Mouse (Mus musculus): ENCODE measurements around the gene Brwd1. TPM values are rescaled to one million over a fixed set of nuclear protein-coding genes. Genes with fewer than 3 reads are reported as not detected.
A peak's percentile ranks its signal among the peaks of the same experiment; 100 is the strongest.

Brwd1 gene
- total and polyA plus RNA-seq, 3 experiments, result 4.3 to 8.1 (median 4.4) TPM

DNA sequence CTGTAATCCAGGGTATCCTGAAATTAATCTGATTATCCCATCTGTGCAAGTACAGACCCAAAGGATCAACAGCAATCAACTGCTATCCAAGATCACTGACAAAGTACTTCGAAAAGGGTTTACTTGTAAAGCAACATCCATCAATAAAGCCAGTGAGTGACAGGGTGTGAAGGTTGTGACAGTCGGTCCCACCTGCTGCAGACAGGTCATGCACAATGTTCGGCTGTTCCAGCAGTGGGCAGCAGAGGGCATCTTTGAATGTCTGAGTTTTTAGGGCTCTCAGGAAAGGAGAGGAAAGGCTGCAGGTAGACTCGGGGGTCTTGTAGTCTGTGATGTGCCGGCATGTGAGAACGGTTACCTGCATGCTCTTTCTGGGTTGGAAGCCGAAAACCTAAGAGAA lies 98.7 kb downstream of the Brwd1 start:
- no peaks in the 10 kb centered on the region for H3K79me2 ChIP-seq (replicated peaks; ENCODE audit: control insufficient read depth, extremely low read depth, insufficient read depth, poor library complexity, severe bottlenecking)
- H3K4me1 ChIP-seq (ENCODE audit: control insufficient read depth in 1 of 2, insufficient read depth in 2 of 2), result no peaks in the 10 kb centered on the region
- TF ChIP-seq ZKSCAN1 (IDR thresholded peaks at IDR 0.05; ENCODE audit: borderline replicate concordance, low read depth, low read length), result no peak
- peak; percentile 59 for TF ChIP-seq SMC3 (IDR thresholded peaks at IDR 0.05; ENCODE audit: low read depth, low read length)
- no peak for TF ChIP-seq USF2 (conservative IDR thresholded peaks at IDR 0.05; ENCODE audit: low read depth, low read length)
- TF ChIP-seq HCFC1 (IDR thresholded peaks at IDR 0.05; ENCODE audit: low read depth, low read length), result no peak
- TF ChIP-seq CTCF (conservative IDR thresholded peaks at IDR 0.05 in 1 of 2, IDR thresholded peaks at IDR 0.05 in 1 of 2; ENCODE audit: low read depth in 2 of 2, low read length in 2 of 2), result peak; percentile 56 to 75; a peak in 3 of 4 replicates
- no peak for TF ChIP-seq MAZ (IDR thresholded peaks at IDR 0.05; ENCODE audit: low read depth, low read length)
- TF ChIP-seq TCF12 (IDR thresholded peaks at IDR 0.05; ENCODE audit: low read depth, low read length), result no peak
- TF ChIP-seq USF1 (IDR thresholded peaks at IDR 0.05; ENCODE audit: low read depth, low read length), result no peak
- TF ChIP-seq BHLHE40 (IDR thresholded peaks at IDR 0.05; ENCODE audit: low read depth, low read length), result no peak
- TF ChIP-seq MXI1 (IDR thresholded peaks at IDR 0.05; ENCODE audit: low read depth, low read length), result no peak
- no peak for TF ChIP-seq PAX5 (IDR thresholded peaks at IDR 0.05; ENCODE audit: low read length)
- TF ChIP-seq POLR2AphosphoS2 (IDR thresholded peaks at IDR 0.05; ENCODE audit: low read depth, low read length), result no peak
- TF ChIP-seq RAD21 (IDR thresholded peaks at IDR 0.05; ENCODE audit: low read depth, low read length), result peak; percentile 36
- TF ChIP-seq TBP (conservative IDR thresholded peaks at IDR 0.05; ENCODE audit: low read depth, low read length), result no peak
- no peak for TF ChIP-seq MAX (IDR thresholded peaks at IDR 0.05; ENCODE audit: low read length)
- no peak for TF ChIP-seq SIN3A (IDR thresholded peaks at IDR 0.05; ENCODE audit: low read length)
- H3K9me3 ChIP-seq (replicated peaks; ENCODE audit: low read length), result no peaks in the 10 kb centered on the region
- H3K4me3 ChIP-seq (replicated peaks in 1 of 3; ENCODE audit: low read depth in 2 of 3, low read length in 2 of 3, poor library complexity in 1 of 3), result no peak overlapping the region
- peak; percentile 48 for DNase-seq (ENCODE audit: extremely low read depth)
- H3K27ac ChIP-seq (ENCODE audit: insufficient read depth, low read depth), result no peak overlapping the region
- dilution Hi-C loops (cut with MboI; ENCODE audit: extremely low pct_ligation_motif_present, extremely low pct_unique_long_range_greater_than_20kb, low sequenced_read_pairs), result no loop called here
- no peaks in the 10 kb centered on the region for H3K27me3 ChIP-seq (replicated peaks)
- H3K9ac ChIP-seq (ENCODE audit: insufficient read depth, low read depth), result no peak overlapping the region
- no peak overlapping the region for H3K4me2 ChIP-seq (ENCODE audit: insufficient read depth, low read depth, poor library complexity, severe bottlenecking)
- in situ Hi-C loops (cut with MboI; ENCODE audit: low pct_ligation_motif_present, low pct_unique_long_range_greater_than_20kb, low sequenced_read_pairs), result no loop called here
- peaks cover 60 to 90% of the 10 kb centered on the region in 2 experiments for H3K36me3 ChIP-seq (replicated peaks in 1 of 2; ENCODE audit: control insufficient read depth in 1 of 2, insufficient read depth in 1 of 2, low read length in 1 of 2)

DNA sequence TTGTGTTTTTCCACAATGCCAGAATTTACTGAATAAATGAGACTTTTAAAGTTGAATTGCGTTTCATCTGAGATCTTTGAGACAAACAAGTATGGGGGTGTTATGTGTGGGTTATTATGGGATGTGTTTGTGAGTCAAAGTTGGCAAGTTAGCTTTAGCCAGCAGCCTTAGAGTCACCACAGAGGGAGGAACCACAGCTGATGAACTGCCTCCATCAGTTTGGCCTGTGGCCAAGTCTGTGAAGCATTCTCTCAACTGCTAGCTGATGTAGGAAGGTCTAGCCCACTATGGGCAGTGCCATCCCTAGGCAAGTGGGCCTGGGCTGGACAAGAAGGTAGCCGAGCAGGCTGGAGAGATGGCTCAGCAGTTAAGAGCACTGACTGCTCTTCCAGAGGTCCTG lies 111.5 kb downstream of the Brwd1 start:
- no peak overlapping the region for H3K27ac ChIP-seq (ENCODE audit: insufficient read depth, low read depth)
- no peaks in the 10 kb centered on the region for H3K79me2 ChIP-seq (replicated peaks; ENCODE audit: control insufficient read depth, extremely low read depth, insufficient read depth, poor library complexity, severe bottlenecking)
- H3K4me2 ChIP-seq (ENCODE audit: insufficient read depth, low read depth, poor library complexity, severe bottlenecking), result no peak overlapping the region
- no peaks in the 10 kb centered on the region for H3K4me1 ChIP-seq (ENCODE audit: control insufficient read depth in 1 of 2, insufficient read depth in 2 of 2)
- in situ Hi-C loops (cut with MboI; ENCODE audit: low pct_ligation_motif_present, low pct_unique_long_range_greater_than_20kb, low sequenced_read_pairs), result loop anchor here (25.0 kb wide), 1 partner anchor 509 kb away; no protein-coding TSS in a partner anchor
- dilution Hi-C loops (cut with MboI; ENCODE audit: extremely low pct_ligation_motif_present, extremely low pct_unique_long_range_greater_than_20kb, low sequenced_read_pairs), result no loop called here
- TF ChIP-seq CHD2 (IDR thresholded peaks at IDR 0.05; ENCODE audit: low read length) (no peak), ZNF384 (IDR thresholded peaks at IDR 0.05; ENCODE audit: low read depth, low read length) (no peak), ETS1 (conservative IDR thresholded peaks at IDR 0.05; ENCODE audit: low read depth, low read length) (no peak), EP300 (IDR thresholded peaks at IDR 0.05; ENCODE audit: low read length) (no peak), BHLHE40 (IDR thresholded peaks at IDR 0.05; ENCODE audit: low read depth, low read length) (no peak), IRF4 (IDR thresholded peaks at IDR 0.05; ENCODE audit: low read depth, low read length) (no peak), MAFK (IDR thresholded peaks at IDR 0.05; ENCODE audit: insufficient replicate concordance, low read length) (no peak), NRF1 (IDR thresholded peaks at IDR 0.05; ENCODE audit: low read depth, low read length) (no peak), ZKSCAN1 (IDR thresholded peaks at IDR 0.05; ENCODE audit: borderline replicate concordance, low read depth, low read length) (no peak), POLR2A (IDR thresholded peaks at IDR 0.05; ENCODE audit: low read depth, low read length) (no peak), UBTF (IDR thresholded peaks at IDR 0.05; ENCODE audit: low read depth, low read length) (no peak), RCOR1 (conservative IDR thresholded peaks at IDR 0.05; ENCODE audit: low read depth, low read length) (no peak), USF2 (conservative IDR thresholded peaks at IDR 0.05; ENCODE audit: low read depth, low read length) (no peak), TBP (conservative IDR thresholded peaks at IDR 0.05; ENCODE audit: low read depth, low read length) (no peak), ZC3H11A (IDR thresholded peaks at IDR 0.05; ENCODE audit: low read depth, low read length) (no peak), GABPA (IDR thresholded peaks at IDR 0.05; ENCODE audit: insufficient replicate concordance, low read depth, low read length) (no peak), CHD1 (IDR thresholded peaks at IDR 0.05; ENCODE audit: low read depth, low read length) (no peak), TCF12 (IDR thresholded peaks at IDR 0.05; ENCODE audit: low read depth, low read length) (no peak), JUND (conservative IDR thresholded peaks at IDR 0.05; ENCODE audit: low read depth, low read length) (no peak)
- no peak overlapping the region for H3K9ac ChIP-seq (ENCODE audit: insufficient read depth, low read depth)
- no peaks in the 10 kb centered on the region for H3K27me3 ChIP-seq (replicated peaks)
- no peaks in the 10 kb centered on the region for H3K36me3 ChIP-seq (replicated peaks in 1 of 2; ENCODE audit: control insufficient read depth in 1 of 2, insufficient read depth in 1 of 2, low read length in 1 of 2)
- peaks cover 3% of the 10 kb centered on the region for H3K9me3 ChIP-seq (replicated peaks; ENCODE audit: low read length)
- no peak for DNase-seq (ENCODE audit: extremely low read depth)
- H3K4me3 ChIP-seq (replicated peaks in 1 of 3; ENCODE audit: low read depth in 2 of 3, low read length in 2 of 3, poor library complexity in 1 of 3), result no peak overlapping the region

Measured in CH12.LX (cell line).